Mouse (Mus musculus): ENCODE data around the gene Apol11b.
A peak's percentile ranks its signal among the peaks of the same experiment; 100 is the strongest.
"Not testable (repeated sequence)": the region's sequence is repeated elsewhere in the genome, so short reads cannot be mapped to it uniquely, and the experiment has no call there.

The Apol11b gene

DNA sequence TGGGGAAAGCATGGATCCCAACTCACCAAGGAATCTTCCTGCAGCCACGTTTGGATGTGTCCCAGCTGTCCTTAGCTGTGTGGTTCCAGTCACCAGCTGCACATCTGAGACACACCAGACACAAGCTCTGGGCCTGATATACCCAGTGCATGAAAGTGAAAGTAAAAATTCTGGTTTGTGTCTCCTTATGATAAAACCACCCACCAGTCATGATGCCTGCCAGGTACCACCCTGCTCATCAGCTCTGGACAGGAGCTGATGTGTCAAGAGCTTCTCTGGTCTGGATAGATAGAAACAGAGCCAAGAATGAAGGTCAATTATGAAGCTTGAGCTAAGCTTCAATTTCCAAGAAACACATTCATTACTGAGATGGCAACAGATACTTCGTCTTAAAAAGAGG, at the start of gene Apol11b:
Apol11b (minus strand) TSS at position 111 of the 400 bp plus-strand sequence.
- DNase-seq (ENCODE audit: low spot score): not testable (repeated sequence)

GRCm38 (mm10) chr15:77691532-77692311, 48.6 kb upstream of the Apol11b start:
- peak; percentile 63 for DNase-seq (ENCODE audit: low spot score)

DNA sequence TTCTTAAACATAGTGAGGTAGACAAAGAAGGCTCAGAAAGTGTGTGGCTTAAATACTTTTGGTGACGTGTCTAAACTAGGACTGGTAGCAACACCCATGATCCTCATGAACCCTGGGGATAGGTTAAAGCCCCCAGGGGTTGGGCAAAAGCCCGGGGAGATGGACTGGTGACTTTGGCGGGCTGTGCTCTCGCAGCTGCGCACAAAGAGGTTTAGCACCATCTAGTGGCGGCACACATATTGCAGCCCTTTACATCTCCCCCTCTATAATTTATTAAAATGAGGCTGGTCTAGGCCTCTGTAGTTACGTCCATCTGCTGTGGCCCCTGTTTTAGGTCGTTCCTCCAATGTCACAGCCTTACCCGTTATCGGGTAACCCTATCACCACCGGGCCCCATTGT, 40.9 kb upstream of the Apol11b start:
- DNase-seq (ENCODE audit: low spot score): peak; percentile 66

GRCm38 (mm10) chr15:77674081-77674480, 31.0 kb upstream of the Apol11b start:
- DNase-seq (ENCODE audit: low spot score): not testable (repeated sequence)

GRCm38 (mm10) chr15:77661841-77662240, 18.8 kb upstream of the Apol11b start:
- not testable (repeated sequence) for DNase-seq (ENCODE audit: low spot score)

GRCm38 (mm10) chr15:77659773-77660172, 16.7 kb upstream of the Apol11b start:
- DNase-seq (ENCODE audit: low spot score): not testable (repeated sequence)

DNA sequence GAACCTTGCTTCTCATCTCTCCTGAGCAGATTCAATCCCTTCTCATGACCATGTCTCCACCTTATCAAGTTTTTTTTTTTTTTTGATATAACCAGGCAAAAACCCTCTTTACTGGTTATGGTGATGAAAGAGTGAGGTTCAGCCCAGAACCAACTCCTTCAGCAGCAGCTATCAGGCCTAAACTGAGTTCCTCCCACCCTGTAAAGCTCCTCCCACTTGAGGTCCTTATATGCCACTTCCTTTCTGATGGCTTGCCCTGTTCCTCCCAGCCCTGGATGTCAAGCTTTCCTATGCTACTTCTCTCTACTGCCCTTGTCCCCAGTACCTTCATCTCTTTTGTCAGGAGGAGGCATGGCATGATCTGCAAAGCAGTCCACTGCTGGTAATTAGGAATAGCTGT, 8.1 kb upstream of the Apol11b start:
- not testable (repeated sequence) for DNase-seq (ENCODE audit: low spot score)

GRCm38 (mm10) chr15:77629822-77630221, 13.3 kb downstream of the Apol11b start:
- DNase-seq (ENCODE audit: low spot score): not testable (repeated sequence)

DNA sequence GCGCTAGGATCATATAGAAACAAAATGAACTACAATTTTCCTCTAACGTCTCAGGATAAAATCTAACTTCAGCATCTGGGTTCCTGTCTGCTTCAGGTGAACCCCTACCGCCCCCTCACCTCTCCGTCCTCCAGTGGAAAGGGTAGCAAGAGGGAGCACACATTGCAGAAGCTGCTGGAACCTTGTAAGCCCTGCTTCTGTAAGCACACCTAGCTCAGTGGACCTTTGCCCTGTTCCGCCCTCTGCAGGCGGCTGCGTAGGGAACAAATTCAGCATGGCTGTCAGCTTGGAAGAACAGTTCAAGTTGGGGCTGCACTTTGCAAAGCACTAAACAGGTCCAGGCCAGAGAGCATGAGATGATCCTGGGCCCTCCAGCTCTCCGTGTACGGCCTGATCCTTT, 14.4 kb downstream of the Apol11b start:
- not testable (repeated sequence) for DNase-seq (ENCODE audit: low spot score)

- not testable (repeated sequence) for DNase-seq (ENCODE audit: low spot score)
Observed at GRCm38 (mm10) chr15:77626471-77626870, 16.6 kb downstream of the Apol11b start.

GRCm38 (mm10) chr15:77624710-77625109, 18.4 kb downstream of the Apol11b start:
- DNase-seq (ENCODE audit: low spot score): no peak

- no peak for DNase-seq (ENCODE audit: low spot score)
Observed at GRCm38 (mm10) chr15:77606069-77606468, 37.0 kb downstream of the Apol11b start.

GRCm38 (mm10) chr15:77598958-77599357, 44.1 kb downstream of the Apol11b start, which contains the start of gene Gm36245:
Gene Gm36245, plus strand, starts transcription at chr15:77599258.
- DNase-seq (ENCODE audit: low spot score): no peak

GRCm38 (mm10) chr15:77598429-77598828, 44.7 kb downstream of the Apol11b start:
- no peak for DNase-seq (ENCODE audit: low spot score)

DNA sequence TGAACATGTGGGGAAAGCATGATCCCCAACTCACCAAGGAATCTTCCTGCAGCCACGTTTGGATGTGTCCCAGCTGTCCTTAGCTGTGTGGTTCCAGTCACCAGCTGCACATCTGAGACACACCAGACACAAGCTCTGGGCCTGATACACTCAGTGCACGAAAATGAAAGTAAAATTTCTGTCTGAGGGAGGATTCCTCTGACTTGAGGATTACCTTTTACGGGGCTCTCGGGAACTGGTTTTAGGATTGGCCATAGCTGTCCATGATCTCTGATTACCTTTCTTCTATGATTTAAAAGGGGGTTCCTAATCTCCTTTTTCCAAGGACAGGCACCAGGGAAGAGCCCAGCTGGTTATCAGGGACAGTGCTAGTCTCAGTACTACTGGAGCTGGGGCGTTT, 47.1 kb downstream of the Apol11b start, which contains the start of gene Apol10b:
Apol10b (minus strand) TSS at position 165 of the 400 bp plus-strand sequence.
- DNase-seq (ENCODE audit: low spot score): no peak

- no peak for DNase-seq (ENCODE audit: low spot score)
Observed at GRCm38 (mm10) chr15:77593557-77593956, 49.5 kb downstream of the Apol11b start.

- DNase-seq (ENCODE audit: low spot score): no peak
Observed at GRCm38 (mm10) chr15:77590881-77591280, 52.2 kb downstream of the Apol11b start.

- DNase-seq (ENCODE audit: low spot score): no peak
Observed at GRCm38 (mm10) chr15:77588981-77589380, 54.1 kb downstream of the Apol11b start.

GRCm38 (mm10) chr15:77587026-77587425, 56.1 kb downstream of the Apol11b start:
- DNase-seq (ENCODE audit: low spot score): no peak
